Mouse (Mus musculus) kidney, postnatal 0 days (tissue): ENCODE measurements around the gene Enah. TPM values are rescaled to one million over a fixed set of nuclear protein-coding genes. Genes with fewer than 3 reads are reported as not detected.

Experiments
- ATAC-seq: fragments of 200-750 bp; cut with Nextera tagmentation; replicated peaks from 2 replicates; pipeline ENCODE4 v1.8.0; 2017; ENCODE audit warnings: low read depth, moderate number of reproducible peaks, moderate TSS enrichment, moderate library complexity; ENCODE audit not compliant: low FRiP score
- DNase-seq: peaks from one replicate; pipeline ENCODE4 v3.0.0-alpha.2; 2016; ENCODE audit warnings: low spot score
- H3K27ac ChIP-seq: fragments of 300-500 bp; sonication (generic); 2 replicates; pipeline ENCODE4 v1.5.1; 2014; ENCODE audit warnings: mild to moderate bottlenecking
- H3K27me3 ChIP-seq: fragments of 300-500 bp; sonication (generic); 2 replicates; pipeline ENCODE4 v1.6.1; 2014; ENCODE audit warnings: low read length, mixed read lengths; ENCODE audit not compliant: insufficient read depth
- H3K36me3 ChIP-seq: fragments of 300-500 bp; sonication (generic); 2 replicates; pipeline ENCODE4 v1.6.1; 2014; ENCODE audit warnings: low read length, mixed read lengths; ENCODE audit not compliant: insufficient read depth
- H3K4me1 ChIP-seq: fragments of 300-500 bp; sonication (generic); replicated peaks from 2 replicates; pipeline ENCODE4 v1.6.1; 2014; ENCODE audit warnings: antibody characterized with exemption, low read length, mixed read lengths; ENCODE audit not compliant: insufficient read depth
- H3K4me2 ChIP-seq: fragments of 300-500 bp; sonication (generic); 2 replicates; pipeline ENCODE4 v1.6.1; 2014; ENCODE audit warnings: mild to moderate bottlenecking, low read length, moderate library complexity, mixed read lengths
- H3K4me3 ChIP-seq: fragments of 300-500 bp; sonication (generic); replicated peaks from 2 replicates; pipeline ENCODE4 v1.5.1; 2014; ENCODE audit warnings: low read depth, low read length
- H3K9ac ChIP-seq: fragments of 300-500 bp; sonication (generic); 2 replicates; pipeline ENCODE4 v1.6.1; 2014; ENCODE audit warnings: low read depth, low read length
- H3K9me3 ChIP-seq: fragments of 300-500 bp; sonication (generic); replicated peaks from 2 replicates; pipeline ENCODE4 v1.6.1; 2016; ENCODE audit warnings: low read length, inconsistent platforms, mixed read lengths
- CTCF ChIP-seq: IDR thresholded peaks from 2 replicates; pipeline ENCODE4 v1.5.1; 2016; ENCODE audit warnings: antibody characterized with exemption, low read depth, mild to moderate bottlenecking, moderate library complexity
- WGBS: fragments of 180-500 bp; shearing (Covaris S2); extraction: QIAGEN DNeasy Blood & Tissue Kit; methylation state at CpG from one replicate; pipeline ENCODE4 v1.1.7; 2014; 5-methylcytosine and 5-hydroxymethylcytosine counted together
- polyA plus RNA-seq: library from polyadenylated mRNA; unstranded; fragments of >200 nt; fragmentation: Nextera tagmentation; extraction: Ambion mirVana; gene quantifications from 2 replicates; pipeline ENCODE4 v1.2.1, GENCODE M21; 2015

Enah gene
- polyA plus RNA-seq, 1 experiment from 2014 or later = 9.6 TPM

GRCm38 (mm10) chr1:181993597-181993996 is 26.2 kb downstream of the Enah start:
- no peaks in the 10 kb centered on the region for H3K9me3 ChIP-seq
- WGBS = 70% methylated on average over 5 of the region's 5 CpGs
- no peak overlapping the region for H3K4me2 ChIP-seq
- no peak for TF ChIP-seq CTCF
- H3K9ac ChIP-seq = no peak overlapping the region
- no peaks in the 10 kb centered on the region for H3K27me3 ChIP-seq
- no peaks in the 10 kb centered on the region for H3K36me3 ChIP-seq
- DNase-seq (no peak), ATAC-seq (no peak)
- no peaks in the 10 kb centered on the region for H3K4me1 ChIP-seq
- no peak overlapping the region for H3K27ac ChIP-seq
- H3K4me3 ChIP-seq = no peak overlapping the region

- Histone ChIP-seq H3K27me3 (no peaks in the 10 kb centered on the region), H3K4me2 (no peak overlapping the region), H3K27ac (peak overlapping the region; percentile 36; the same call in 1 of the 2 replicates), H3K4me1 (0 out of 2 replicates have a peak, but pooled peaks cover 3% of the 10 kb centered on the region), H3K9ac (no peak overlapping the region), H3K4me3 (no peak overlapping the region), H3K36me3 (no peaks in the 10 kb centered on the region), H3K9me3 (no peaks in the 10 kb centered on the region)
- no peak for TF ChIP-seq CTCF
- ATAC-seq = no peak
- peak; percentile 18 for DNase-seq
- WGBS = 59% methylated on average over 2 of the region's 2 CpGs
Observed at GRCm38 (mm10) chr1:181988367-181988766, 31.4 kb downstream of the Enah start.

GRCm38 (mm10) chr1:181987226-181987625 is 32.6 kb downstream of the Enah start:
- 0 out of 2 replicates have a peak, but pooled peaks cover 3% of the 10 kb centered on the region for H3K4me1 ChIP-seq
- H3K4me3 ChIP-seq = no peak overlapping the region
- no peak for TF ChIP-seq CTCF
- H3K27me3 ChIP-seq = no peaks in the 10 kb centered on the region
- WGBS = 37% methylated on average over 2 of the region's 2 CpGs
- no peak overlapping the region for H3K9ac ChIP-seq
- H3K27ac ChIP-seq = no peak overlapping the region
- H3K4me2 ChIP-seq = no peak overlapping the region
- ATAC-seq (no peak), DNase-seq (no peak)
- H3K9me3 ChIP-seq = no peaks in the 10 kb centered on the region
- no peaks in the 10 kb centered on the region for H3K36me3 ChIP-seq

- Histone ChIP-seq H3K9ac (no peak overlapping the region), H3K27me3 (no peaks in the 10 kb centered on the region), H3K36me3 (no peaks in the 10 kb centered on the region), H3K4me2 (no peak overlapping the region), H3K4me1 (0 out of 2 replicates have a peak, but pooled peaks cover 3% of the 10 kb centered on the region), H3K9me3 (no peaks in the 10 kb centered on the region), H3K27ac (no peak overlapping the region), H3K4me3 (no peak overlapping the region)
- no peak for TF ChIP-seq CTCF
- DNase-seq = no peak
- WGBS = 88% methylated on average over 1 of the region's 1 CpGs
- no peak for ATAC-seq
Observed at GRCm38 (mm10) chr1:181985880-181986279, 33.9 kb downstream of the Enah start.

- DNase-seq = no peak
- Histone ChIP-seq H3K36me3 (no peaks in the 10 kb centered on the region), H3K27me3 (no peaks in the 10 kb centered on the region), H3K9ac (no peak overlapping the region), H3K4me1 (0 out of 2 replicates have a peak, but pooled peaks cover 3% of the 10 kb centered on the region), H3K4me3 (no peak overlapping the region), H3K9me3 (no peaks in the 10 kb centered on the region), H3K4me2 (no peak overlapping the region), H3K27ac (no peak overlapping the region)
- 91% methylated on average over 2 of the region's 2 CpGs for WGBS
- TF ChIP-seq CTCF = no peak
- no peak for ATAC-seq
Observed at GRCm38 (mm10) chr1:181984811-181985210, 35.0 kb downstream of the Enah start.

- 91% methylated on average over 14 of the region's 14 CpGs for WGBS
- DNase-seq (no peak), ATAC-seq (no peak)
- H3K36me3 ChIP-seq = no peaks in the 10 kb centered on the region
- H3K9me3 ChIP-seq = no peaks in the 10 kb centered on the region
- H3K27me3 ChIP-seq = no peaks in the 10 kb centered on the region
- no peak for TF ChIP-seq CTCF
- no peak overlapping the region for H3K4me3 ChIP-seq
- H3K9ac ChIP-seq = no peak overlapping the region
- no peak overlapping the region for H3K27ac ChIP-seq
- no peak overlapping the region for H3K4me2 ChIP-seq
- H3K4me1 ChIP-seq = no peaks in the 10 kb centered on the region; the same call in 1 of the 2 replicates
Observed at GRCm38 (mm10) chr1:181980017-181980719, 39.6 kb downstream of the Enah start.

GRCm38 (mm10) chr1:181975510-181975909 is 44.3 kb downstream of the Enah start:
- DNase-seq (peak; percentile 25), ATAC-seq (no peak)
- Histone ChIP-seq H3K27me3 (no peaks in the 10 kb centered on the region), H3K4me3 (no peak overlapping the region), H3K36me3 (no peaks in the 10 kb centered on the region), H3K9ac (no peak overlapping the region), H3K9me3 (no peaks in the 10 kb centered on the region), H3K4me2 (no peak overlapping the region), H3K4me1 (peaks cover 7% of the 10 kb centered on the region), H3K27ac (no peak overlapping the region)
- WGBS = 55% methylated on average over 3 of the region's 3 CpGs
- no peak for TF ChIP-seq CTCF
